Mouse (Mus musculus) c-Kit-negative CD71-positive TER-119-positive erythroid progenitor cells, embryonic 14.5 days (primary cell): ENCODE measurements around the gene Pfdn4.
A peak's percentile ranks its signal among the peaks of the same experiment; 100 is the strongest.

Experiments used
- DNase-seq: peaks from one replicate; pipeline ENCODE4 v3.0.0-alpha.2; 2013; ENCODE audit warnings: low read depth, low spot score

Gene Pfdn4

DNA sequence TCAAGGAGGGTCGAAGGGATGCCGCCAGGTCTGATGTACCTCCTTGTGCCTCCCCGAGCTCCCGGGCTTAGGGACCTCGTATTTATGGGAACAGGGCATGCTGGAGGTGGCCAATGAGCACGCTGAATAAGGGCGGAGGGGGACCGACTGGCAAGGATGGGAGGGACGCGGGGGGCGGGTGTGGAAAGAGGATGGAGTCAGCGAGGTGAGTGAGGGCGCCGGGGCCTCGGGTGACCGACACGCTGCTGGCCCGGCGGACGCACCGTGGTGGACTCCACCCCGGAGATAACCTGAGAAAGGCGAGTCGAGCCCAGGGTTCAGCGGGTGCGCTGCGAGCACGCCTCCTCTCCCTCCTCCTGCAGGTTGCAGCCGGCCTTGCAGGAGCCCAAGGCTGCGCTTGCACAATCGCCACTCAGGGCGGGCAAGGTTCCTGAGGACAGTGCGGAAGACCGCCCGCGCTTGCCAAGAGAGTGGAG is 901 bp downstream of the Pfdn4 start, which contains the start of gene Cyp24a1:
Gene Cyp24a1 (minus strand): TSS at position 55 of the 476 bp plus-strand sequence.
- no peak for DNase-seq

DNA sequence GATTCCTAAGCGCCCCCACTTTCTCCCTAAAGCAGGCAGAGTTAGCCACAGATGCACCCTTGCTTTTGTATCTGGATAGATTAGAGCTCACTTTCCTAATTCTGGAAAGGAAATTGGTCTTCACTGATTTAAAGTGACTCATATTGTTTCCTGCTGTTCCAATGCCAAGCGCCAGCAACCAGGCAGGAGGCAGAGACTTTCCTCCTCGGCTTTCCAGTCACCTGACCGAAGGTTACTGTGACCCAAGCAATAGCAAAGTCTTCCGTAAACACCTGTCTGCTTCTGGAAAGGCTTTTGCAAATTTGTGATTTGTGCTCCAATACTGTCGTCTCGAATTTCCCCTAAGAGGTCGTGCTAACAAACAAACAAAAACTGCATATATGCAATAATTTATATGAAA is 1.8 kb downstream of the Pfdn4 start:
- no peak for DNase-seq

DNA sequence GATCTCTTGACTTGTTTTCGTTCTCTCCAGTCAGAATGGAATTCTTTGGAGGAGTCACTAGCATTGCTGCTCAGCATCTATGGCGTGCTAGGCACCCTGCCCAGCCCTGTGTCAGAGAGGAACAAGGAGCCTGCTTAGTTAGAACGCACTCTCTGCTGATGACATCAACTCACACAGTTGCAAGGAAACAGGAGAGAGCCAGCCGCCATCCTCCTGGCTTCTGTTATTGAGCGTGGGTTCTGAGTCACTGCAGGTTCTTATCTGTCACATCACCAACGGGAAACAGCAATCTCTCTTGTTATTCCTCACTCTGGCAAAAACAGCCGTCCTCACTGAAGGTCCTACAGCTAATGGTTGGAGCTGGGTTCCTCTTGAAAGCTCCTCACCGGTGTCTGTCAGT is 7.1 kb downstream of the Pfdn4 start:
- DNase-seq, result no peak

DNA sequence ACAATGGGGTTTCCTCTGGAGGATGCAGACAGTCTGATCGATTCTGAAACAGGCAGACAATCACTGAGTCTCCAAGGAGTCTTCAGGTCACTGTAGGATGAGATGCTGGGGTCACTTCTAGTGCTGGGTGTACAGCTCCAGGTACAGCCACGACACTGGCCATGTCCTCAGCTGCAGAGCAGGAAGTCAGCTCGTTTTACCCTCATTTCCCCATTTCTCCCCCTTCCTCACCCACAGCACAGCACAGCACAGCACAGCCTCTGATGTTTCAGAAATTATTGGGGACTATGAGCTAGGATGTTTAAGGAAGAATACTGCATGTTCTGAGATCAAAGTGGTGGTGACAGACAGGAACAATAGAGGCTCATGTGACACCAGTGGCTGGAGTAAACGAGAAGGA is 7.8 kb downstream of the Pfdn4 start:
- no peak for DNase-seq

DNA sequence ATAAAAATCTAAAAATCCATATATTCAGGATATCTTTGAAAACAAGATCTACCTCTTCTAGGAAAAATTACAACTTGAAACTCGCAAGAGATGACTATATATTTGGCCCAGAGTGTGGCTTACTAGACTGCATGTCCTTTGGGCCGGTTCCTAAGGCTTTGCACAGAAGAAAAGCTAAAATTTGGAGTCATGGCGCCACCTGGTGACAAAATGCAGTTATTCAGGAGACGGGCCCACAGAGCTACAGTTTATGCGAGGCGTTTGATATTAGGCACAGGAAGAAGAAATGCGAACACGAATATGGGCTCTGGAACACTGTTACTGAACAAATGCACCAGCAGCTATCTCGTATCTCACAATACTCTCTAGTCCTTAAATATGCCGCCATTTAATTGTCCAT is 11.5 kb downstream of the Pfdn4 start:
- DNase-seq, result peak; percentile 36

DNA sequence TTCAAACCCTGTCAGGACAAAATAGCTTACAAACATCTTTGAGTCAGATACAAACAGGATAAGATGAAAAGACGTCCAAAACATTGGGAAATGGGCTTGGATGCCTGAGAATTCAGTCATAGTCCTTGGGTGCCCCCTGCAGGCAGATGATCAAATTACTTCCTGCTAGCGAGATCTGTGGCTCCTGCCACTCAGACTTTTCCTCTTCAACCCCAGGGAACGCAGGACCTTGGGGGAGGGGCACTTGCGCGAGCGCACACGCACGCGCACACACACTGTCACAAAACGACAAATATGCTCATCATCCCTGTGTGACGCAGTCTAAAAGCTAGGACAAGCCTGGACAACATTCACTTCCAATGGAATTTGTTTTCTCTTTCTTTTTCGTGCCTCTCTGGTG is 12.6 kb downstream of the Pfdn4 start:
- peak; percentile 55 for DNase-seq

DNA sequence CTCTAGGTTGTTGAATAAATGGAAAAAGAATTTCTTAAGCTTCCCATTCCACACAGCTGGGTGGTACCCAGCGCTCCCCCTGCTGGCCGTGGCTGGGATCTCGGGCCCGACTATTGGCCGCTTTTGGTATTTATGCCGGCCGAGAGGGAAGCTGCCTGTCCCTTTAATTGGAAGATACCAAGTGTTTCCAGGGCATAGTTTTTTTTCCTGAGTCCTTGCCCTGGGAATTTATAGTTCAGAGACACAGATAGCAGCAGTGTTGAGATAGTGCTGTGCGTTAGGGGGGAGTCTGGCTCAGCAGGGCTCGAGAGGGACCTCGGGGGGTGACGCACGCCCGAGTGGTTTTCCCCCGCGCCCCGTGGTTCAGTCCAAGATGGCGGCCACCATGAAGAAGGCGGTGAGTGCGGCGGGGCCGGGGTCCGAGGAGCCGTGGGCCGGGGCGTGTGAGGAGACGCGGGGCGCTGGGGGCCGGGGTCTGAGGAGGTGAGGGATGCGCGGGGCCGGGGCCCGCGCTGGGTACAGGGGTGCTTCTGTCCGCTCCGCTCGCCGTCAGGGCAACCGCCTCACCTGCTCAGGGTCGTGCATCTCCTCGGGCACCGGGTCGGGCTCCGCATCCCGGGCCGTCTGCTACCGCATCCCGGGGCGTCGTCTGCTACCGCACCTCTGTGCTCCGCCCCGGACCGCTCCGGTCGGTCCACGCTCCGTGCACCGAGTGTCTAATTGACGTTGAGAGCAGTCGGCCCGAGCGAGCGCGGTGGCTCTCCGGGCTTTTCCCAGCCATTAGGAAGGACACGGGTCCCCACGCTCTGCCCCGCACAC is 15.1 kb downstream of the Pfdn4 start:
- peak; percentile 80 for DNase-seq

DNA sequence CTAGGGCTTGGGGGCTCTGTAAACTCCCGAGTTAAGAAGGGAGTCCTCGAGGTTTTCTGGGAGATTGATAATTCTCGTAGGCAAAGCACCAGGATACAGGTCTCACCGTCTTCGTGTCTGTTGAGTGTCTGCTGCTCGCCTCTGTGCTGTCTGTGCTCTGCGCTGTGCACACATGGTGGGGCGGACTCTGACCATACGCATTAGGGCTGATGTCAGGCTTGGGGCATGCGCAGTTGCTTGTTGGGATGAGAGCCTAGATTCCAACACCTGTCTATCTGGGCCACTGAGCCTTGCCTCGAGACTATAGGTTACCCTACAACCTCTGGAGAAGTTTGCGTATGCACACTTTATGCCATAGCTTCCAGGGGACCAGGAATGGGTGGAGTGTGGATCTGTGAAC is 17.5 kb downstream of the Pfdn4 start:
- DNase-seq, result no peak

DNA sequence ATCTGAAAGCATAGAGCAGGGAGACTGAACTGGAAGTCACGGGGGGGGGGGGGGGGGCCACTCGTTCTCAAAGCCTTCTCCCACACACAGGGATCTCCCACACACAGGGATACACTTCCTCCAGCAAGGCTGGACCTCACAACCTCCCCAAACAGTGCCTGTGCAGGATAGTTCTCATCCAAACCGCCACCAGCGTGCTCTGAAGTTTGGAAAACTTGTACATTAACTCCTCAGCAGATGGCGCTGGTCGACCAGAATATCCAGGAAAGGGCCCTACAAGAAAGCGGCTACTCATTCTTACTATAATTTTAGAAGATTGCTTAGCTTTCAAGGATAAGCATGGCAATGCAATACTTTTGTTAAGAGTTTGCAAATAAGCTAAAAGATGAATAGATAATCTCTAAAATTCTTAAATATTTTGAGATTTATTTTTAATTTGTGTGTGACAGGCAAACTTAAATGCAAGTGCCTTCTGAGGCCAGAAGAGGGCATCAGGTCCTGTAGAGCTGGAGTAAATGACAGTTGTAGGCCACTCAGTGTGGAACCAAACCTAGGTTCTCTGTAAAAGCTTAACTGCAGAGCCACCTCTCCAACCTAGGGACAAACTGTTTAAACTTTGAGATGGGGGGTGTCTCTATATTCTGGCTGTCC is 24.2 kb downstream of the Pfdn4 start:
- no peak for DNase-seq

DNA sequence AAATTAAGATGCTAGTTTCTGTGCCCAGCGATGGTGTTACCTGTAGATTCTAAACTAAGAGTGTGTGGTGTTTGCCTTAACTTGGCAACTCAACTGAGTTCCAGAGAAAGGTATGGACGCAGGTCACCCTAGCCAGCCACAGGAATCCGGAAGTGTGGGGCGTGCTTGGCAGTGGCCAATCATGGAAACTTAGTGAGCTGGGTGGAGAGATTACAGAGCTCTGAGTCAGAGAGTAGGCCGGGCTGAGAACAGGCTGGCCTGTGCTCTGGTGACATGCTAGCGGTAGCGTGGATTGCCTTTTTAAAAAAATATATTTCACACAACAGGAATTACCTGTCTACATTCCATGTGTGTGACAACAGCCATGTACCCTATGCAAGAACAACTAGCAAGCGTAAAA is 30.3 kb downstream of the Pfdn4 start:
- DNase-seq, result no peak

DNA sequence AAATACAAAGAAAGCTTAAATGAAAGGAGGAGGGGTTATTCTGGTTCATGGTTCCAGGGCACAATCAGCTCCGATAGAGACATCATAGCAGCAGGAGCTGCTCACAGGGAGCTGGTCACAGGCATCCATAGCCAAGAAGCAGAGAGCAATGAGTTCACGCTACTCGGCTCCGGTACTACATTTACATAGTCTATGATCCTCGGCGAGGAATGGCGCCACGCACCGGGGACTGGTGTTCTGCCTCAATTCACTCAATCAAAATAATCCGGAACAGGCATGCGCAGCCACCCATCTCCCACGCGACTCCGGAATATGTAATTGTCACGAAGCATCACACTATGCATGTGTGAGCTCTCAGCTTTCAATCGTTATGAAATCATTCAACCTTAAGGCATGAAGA is 31.8 kb downstream of the Pfdn4 start:
- DNase-seq, result no peak

DNA sequence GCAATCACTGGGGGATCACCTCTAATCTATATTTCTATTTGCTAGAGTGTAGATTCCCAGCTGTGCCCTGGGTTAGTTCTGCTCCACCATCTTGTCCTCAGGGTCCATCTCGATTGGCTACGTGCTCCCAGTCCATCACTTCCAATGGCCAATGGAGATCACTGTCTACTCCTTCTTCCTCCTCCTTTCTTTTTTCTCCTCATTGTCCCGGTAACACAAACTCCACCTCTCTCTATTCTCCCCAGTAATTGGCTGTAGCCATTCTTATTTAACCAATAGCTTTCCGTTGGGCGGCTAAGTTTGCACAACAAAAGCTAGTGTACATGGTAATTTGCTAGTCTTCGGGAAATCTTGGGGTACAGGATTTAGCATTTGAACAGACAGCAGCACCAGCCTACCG is 33.5 kb downstream of the Pfdn4 start:
- DNase-seq, result no peak

DNA sequence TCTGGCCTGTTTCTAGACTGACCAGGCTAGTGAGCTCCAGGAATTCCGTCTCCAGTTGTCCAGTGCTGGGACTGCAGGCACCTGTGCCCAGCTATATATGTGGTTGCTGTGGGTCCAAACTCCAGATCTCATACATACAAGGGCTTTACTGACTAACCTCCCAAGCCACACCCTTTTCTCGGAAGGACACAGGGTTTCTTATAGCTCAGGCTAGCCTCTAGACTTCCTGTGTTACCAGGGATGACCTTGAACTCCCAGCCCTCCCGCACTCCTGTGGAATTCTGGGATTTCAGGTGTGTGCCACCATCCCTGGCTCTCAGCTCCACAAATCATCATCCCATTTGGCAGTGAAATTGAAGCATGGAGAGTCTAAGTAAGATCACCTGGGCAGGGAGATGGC is 34.0 kb downstream of the Pfdn4 start:
- DNase-seq, result no peak

DNA sequence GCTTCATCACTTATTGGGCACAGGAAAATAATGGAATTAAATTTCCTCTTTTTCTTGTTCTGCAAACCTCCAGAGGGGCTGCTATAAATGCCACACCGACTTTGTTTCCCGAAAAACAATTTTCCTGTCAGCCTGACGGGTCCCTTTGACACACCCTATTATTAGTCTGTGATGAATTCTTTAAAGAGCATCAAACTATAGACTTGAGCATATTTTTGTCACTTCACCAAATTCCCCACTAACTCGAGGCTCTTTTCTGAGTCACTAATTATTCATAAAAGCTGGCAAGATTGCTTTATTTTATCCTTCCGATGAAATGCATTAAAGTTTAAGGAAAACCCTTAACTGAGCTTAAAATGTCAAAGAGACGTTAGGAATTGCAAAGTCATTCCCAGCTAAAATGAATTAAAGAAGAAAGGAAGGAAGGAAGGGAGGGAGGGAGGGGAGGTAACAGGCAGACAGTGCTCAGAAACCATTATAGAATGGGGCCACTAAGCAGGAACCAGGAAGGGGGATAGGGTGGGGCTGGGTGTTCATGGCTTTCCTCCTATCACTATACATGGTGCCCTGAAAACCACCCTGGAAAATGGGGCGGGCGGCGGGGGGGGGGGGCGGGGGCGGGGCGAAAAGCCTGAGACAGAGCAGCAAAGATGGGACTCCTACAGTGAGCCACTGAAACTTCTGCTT is 38.0 kb downstream of the Pfdn4 start:
- no peak for DNase-seq

DNA sequence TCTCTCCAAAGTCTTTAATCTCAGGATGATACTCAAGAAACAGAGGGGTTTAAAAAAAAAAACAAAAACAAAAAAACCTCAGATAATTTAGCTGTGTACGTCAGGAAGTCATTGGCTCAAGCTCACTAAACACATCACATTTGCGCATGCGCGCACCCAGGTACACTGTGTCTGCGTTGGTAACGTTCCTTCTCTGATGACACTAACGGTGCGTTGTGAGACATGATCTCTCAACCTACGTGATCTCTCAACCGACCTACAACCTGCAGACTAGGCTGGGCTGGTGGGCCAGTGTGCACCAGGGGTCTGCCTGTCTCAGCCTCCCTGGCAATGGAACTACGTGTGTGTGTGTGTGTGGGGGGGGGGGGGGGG is 38.6 kb downstream of the Pfdn4 start:
- DNase-seq, result no peak

DNA sequence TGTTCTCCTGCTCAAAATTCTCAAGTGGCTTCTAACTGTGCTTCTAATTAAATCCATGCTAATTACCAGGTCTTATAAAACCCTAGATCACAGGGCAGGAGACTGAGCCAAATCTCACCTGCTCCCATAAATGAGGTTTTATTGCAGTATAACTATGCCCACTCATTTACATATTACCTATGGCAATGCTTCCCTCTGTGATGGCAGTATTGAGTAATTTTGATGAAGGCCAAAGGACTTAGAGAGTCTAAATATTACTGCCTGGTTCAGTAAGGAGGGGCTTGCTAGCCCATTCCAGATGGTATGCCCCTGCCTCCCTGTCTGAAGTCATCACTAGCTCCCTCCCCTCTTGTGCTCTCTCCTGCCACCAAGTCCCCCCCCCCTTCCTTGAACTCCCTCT is 39.6 kb downstream of the Pfdn4 start:
- DNase-seq, result no peak

DNA sequence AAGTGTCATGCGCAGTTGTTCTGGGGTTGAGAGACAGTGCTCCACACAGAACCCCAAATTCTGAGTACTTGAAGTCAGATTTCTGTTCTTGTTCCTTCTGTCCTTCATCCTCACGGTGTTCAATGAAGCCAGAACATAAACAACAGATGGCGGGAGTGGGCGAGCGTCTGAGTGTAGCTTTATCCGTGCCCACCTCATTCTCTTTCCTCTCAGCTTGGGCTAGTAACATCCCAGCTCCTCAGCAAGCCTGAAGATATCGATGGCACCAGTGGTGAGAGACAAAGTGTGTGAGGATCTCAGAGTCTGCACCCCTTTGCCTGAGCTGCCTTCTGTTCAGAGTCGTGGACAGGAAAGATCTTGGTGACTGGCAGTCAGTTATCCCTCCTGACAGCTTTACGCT is 43.0 kb downstream of the Pfdn4 start:
- no peak for DNase-seq

DNA sequence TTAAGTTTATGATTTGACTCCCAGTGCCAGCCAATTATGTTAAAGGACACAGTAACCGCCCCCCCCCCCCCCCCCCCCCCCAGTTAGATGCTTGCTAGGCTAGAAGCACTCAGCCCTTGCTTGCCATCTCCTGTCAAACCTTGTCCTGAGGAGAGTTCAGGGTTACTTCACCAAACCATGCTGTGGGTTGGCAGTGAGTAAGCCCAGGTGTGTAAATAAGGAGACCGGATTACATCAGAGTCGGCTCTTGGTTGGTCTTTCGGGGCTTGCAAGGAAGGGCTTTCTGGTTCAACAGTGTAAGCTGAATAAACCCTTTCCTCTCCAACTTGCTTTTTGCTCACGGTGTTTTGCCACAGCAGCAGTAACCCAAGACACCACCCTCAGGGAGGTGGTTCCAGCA is 47.4 kb downstream of the Pfdn4 start:
- DNase-seq, result no peak

DNA sequence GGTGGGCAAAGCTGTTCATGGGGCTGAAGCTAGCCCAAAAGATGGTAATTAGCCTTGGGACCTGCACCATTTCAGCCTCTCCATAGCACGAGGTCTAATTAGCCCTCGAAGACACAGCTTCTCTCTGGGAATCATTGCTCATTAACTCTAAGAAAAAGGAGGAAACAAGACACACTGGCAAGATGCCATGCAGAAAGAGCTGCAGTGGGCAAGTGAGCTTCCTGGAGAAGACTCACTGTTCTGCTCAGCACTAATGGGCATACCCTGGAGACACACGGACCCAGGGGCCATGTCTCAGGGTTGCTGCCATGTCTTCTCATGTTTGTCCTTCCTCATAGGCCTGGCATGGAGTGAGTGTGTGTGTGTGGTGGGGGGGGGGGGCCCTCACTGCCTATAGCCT is 47.9 kb downstream of the Pfdn4 start:
- DNase-seq, result no peak

DNA sequence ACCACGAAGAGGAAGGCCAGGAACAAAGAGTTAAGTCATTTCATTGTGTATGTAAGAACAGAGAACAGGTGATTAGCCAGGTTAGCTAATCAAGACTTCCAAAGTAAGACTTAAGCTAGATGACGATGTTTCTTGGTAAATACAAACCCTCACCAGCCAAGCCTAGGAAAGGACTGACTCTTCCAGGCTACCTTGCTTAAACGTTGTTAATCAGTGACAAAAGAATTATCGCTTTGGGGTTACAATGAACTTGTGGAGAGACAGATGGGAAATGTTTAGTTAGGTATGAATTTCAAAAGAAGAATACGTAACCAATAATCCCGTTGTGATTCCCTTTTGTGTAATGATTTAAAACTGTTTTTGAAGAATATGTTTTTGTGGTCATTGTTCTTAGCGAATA is 48.7 kb downstream of the Pfdn4 start:
- DNase-seq, result no peak

DNA sequence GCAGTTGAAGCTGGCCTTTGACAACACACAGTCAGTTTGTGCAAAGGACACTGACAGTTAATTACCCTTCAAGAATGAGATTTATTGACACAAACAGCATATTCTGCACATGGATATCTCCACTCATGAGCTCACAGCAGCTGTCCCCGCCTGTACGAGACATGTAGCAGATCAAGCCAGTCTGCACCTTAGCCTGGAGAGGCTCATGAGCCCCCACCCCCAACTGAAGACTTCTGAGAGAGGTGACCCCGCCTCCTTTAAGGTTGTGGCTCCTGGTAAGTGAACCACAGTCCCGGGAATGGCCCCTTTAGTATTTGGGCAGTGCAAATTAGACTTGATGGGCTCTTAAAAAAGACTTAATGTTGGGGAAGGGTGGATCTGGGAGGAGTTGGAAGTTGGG is 49.5 kb downstream of the Pfdn4 start:
- DNase-seq, result no peak

DNA sequence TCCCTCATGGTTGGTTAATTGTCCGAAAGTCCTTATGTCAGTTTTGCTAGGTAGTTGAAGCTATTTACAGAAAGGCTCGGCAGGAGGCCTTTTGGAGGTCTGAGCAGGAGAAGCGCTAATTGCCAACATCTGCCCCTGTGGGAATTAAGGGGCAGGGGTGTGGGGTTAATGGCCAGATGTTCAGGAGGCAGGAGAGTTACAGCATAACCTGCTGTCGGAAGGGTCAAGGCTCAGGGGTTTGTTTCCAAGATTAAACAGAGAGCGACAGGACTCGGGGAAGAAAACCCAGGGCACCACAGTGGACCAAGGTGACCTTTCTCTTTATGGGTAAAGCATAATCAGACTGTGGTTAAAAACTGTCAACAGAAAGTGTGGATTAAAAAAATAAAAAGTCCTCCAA is 51.3 kb downstream of the Pfdn4 start:
- no peak for DNase-seq

DNA sequence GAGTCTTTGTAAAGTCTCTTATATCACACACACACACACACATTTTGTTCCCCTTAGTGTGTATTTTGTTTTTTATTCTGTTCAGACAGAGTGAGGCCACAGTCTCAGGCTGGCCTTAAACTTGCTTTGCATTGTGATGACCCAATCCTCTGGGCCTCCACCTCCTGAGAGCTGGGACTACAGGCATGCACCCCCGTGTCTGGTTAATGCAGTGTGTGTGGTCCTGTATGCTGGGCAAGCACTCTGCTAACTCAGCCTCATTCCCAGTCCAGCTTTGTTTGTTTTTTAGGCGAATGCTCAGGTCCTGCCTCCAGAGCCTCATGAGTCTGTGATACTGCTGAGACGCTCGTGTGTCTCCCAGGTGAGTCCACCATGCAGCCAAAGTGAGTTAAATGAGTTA is 51.8 kb downstream of the Pfdn4 start:
- DNase-seq, result no peak
